Mouse (Mus musculus) testis, postnatal 14 days (tissue): ENCODE measurements around the gene Hist2h3c2.
"Not testable (repeated sequence)": the region's sequence is repeated elsewhere in the genome, so short reads cannot be mapped to it uniquely, and the experiment has no call there.

Experiments used
- DNase-seq: peaks from one replicate; pipeline ENCODE4 v3.0.0; 2021; ENCODE audit warnings: low spot score

Hist2h3c2 gene

DNA sequence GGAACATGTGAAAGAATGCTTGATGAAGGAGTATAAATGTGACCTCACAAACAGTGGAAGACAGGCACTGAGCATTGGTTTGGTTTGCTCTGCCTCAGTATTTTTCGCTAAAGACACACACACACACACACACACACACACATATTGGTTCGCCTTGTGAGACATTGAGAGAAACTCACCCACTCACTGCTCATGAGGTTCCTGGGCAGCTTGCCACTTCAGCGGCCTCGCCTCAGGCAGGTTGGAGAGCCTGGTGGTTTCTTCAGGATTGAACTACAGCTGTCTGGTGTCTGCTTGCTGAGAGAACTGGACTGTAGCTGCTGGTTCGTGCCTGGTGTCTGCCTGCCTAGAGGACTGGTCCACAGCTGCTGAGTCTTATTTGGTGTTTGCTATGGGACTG, 21.3 kb upstream of the Hist2h3c2 start:
- no peak for DNase-seq

DNA sequence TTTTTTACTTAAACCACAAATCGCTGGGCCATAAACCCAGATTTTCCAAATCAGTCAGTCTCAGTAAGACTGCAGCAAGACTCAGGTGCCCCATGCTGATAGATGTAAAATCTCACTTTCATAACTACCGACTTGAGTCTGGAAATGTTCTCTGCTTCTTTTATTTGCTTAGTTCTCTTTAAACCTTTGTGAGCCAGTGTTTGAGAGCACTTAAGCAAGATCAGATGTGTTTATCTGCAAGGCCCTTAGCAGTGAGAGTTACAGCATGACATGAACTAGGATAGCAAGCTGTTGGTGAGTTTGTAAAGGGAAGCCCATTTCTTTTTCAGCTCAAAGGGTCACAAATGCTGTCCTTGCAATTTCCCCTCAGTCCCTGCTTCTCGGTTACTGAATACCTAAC, 18.3 kb upstream of the Hist2h3c2 start:
- DNase-seq, result no peak

DNA sequence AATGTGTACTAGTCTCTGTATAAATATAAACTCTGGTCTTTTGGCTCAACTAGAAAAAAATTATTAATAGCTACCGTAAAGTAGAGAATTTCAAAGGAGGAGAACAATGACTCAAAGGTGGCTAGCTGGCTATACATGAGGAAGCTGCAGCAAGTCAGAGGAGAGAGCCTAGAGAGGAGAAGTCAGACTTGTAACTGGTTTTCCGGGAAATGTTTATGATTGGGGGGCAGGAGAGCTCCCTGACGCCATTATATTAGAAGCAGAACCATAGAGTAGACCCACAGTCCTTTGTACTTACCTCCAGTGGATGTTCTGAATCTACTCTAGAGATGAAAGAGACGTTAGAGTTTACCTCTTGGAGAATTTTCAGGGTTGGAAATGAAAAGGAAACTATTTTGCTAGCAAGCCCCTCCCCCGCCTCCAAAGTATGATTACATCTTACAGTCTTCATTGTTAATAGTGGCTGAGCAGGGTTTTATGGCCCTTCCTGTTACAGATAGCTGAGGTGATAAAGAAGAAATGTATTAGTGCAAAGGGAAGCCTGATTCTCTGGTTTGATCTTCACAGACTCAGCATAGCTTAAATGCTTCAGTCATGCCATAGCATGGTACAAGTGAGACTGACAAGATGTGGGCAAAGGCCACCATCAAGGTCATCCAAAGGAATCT, 17.1 kb upstream of the Hist2h3c2 start:
- no peak for DNase-seq

GRCm38 (mm10) chr3:96254683-96255355, 15.9 kb upstream of the Hist2h3c2 start:
- no peak for DNase-seq

DNA sequence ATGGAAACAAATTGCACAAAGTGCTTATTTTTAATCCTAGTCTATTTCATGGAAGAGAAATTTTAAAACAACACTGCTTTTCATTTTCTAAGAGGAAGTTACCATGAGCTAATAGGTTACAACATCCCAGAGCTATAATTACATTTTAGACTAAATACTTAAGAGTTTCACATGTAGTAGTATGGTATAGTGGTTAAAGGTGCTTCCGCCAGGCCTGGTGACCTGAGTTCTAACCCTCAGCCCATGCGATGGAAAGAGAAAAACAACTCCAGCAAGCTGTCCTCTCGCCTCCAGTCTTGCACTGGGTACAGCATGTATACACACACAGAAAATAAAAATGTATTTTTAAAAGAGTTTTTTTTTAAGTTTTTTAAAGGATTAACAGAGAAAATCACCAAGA, 12.9 kb upstream of the Hist2h3c2 start:
- no peak for DNase-seq

GRCm38 (mm10) chr3:96250890-96251289, 12.0 kb upstream of the Hist2h3c2 start:
- DNase-seq, result no peak

DNA sequence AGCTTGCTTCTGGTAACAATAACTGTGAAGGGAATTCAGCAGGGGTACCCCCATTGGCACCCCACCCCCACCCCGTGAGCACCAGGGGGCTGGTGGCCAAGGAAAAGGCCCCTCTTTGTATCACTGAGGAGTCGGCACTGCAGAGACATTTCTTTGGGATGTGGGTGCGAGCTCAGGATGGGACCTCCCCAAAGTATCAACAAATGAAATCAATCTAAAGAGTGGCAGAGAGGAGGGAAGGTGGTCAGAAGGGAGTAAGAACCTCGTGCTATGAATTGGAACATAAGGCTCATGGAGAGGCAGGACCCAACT, 10.1 kb upstream of the Hist2h3c2 start:
- no peak for DNase-seq

DNA sequence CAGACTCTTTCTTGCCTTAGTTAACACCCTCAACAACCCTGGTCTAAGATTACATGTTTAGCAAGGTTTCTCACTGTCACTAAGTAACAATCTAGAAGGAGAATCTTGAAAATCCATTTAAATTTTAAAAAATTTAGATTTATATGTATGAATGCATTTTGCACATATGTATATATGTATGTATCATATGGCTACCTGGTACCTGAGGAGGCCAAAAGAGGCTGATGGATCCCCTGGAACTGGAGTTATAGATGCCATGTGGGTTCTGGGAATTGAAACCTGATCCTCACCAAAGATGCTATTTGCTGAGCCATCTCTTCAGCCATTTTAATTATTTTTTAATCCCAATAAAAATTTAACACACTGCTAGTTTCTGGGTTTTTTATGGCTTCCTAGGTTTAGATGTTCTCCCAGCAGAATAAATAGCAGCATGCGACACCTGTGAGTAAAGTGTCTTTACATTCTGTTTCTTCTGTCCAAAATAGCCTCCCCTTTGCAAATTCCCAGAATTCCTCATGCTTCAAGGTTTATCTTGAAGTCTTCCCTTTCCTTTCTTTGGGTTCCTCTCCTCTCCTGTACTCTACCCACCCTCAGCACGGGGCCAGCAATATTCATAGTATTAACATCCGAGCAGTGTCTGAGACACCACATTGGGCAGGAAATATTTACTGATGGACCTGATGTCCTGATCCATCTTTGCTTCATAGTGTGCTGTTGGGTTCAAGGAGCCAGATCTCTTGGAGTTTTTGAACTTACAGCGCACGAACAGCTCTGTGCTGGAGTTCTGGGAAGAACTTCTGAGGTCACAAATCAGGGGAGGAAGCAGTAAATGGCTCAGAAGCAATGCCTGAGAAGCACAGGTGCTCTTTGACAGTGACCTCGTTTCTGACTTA, 9.5 kb upstream of the Hist2h3c2 start:
- no peak for DNase-seq

GRCm38 (mm10) chr3:96247356-96248140, 8.6 kb upstream of the Hist2h3c2 start:
- DNase-seq, result no peak

- DNase-seq, result not testable (repeated sequence)
Measured at GRCm38 (mm10) chr3:96246427-96246856, 7.5 kb upstream of the Hist2h3c2 start, which contains the start of gene Hist2h3c1. Gene Hist2h3c1, plus strand, starts transcription at chr3:96246685.

DNA sequence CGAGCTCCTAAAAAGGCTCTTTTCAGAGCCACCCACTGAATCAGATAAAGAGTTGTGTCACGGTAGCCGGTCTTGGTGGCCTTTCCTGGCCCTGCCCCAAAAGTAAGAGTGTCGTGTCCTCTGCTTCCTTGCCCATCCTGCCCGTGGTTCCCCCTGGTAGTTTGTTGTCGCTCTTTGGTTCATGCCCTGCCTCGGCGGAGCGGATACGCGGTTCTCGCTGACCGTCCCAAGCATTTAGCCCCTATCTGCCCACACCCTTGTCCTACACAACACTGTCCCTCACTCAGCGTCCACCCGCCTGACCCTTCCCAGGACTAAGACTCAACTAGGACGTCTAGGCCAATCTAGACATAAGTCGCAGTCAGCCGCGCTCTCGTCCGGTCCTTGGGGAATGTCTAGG, 7.1 kb upstream of the Hist2h3c2 start:
- not testable (repeated sequence) for DNase-seq

GRCm38 (mm10) chr3:96245003-96245886, 6.3 kb upstream of the Hist2h3c2 start, which contains the start of gene Hist2h2aa1:
Gene Hist2h2aa1, plus strand, starts transcription at chr3:96245497.
- peak; percentile 85 for DNase-seq

GRCm38 (mm10) chr3:96243921-96244572, 5.1 kb upstream of the Hist2h3c2 start:
- no peak for DNase-seq

GRCm38 (mm10) chr3:96240799-96241197, 1.9 kb upstream of the Hist2h3c2 start:
- no peak for DNase-seq

GRCm38 (mm10) chr3:96239949-96240798, 1.2 kb upstream of the Hist2h3c2 start, which contains the start of gene Hist2h2aa2:
Gene Hist2h2aa2, minus strand, starts transcription at chr3:96240276.
- DNase-seq, result peak; percentile 92

GRCm38 (mm10) chr3:96237904-96238511, 919 bp downstream of the Hist2h3c2 start:
- peak; percentile 53 for DNase-seq

DNA sequence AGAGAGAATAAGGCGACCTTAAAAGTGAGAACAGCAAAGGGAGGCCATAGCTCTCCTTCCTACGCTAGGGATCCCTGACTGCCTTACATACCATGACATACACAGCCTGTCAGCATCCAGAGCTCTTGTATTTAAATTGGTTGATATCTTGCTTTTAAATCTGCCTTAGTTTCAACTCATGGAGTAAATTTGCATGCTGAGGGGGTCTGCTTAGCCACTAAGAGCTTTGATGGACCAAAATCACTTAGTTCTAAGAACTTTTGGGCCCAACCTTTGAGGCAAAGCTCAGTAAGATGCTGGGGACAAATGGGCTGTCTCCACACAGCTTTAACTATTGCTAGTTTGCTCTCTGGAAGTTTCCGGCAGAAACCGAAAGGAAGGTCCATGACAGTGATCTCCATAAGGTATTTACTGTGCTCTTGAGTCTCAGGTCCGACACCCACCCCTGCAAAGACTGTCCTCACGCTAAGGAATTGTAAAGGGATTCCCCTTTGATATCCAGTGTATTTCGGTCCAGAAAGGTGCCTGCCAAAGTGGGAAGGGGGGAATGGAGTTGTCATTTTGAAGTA, 1.5 kb downstream of the Hist2h3c2 start:
- no peak for DNase-seq

DNA sequence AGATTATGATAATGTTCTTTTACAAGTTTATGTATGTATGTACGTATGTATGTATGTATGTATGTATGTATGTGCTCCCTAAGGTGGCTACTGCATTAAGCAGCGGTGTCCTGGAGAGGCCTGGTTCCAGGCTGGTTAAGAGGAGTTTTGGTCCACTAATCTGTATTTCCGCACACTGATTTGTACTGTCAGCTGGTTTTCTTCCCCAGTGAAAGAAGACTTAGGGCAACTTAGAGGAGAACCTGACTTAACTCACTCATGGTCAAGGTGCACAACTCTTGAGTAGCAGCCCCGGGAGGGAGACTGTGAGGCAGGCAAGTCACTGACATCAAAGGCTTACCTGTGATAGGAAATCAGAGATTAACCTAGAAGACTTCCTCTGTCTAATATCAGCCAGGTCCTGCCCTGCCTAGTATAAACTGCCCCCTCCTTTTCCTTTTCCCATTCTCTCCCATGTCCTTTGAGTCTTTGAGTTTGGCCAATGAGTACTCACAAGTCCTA, 2.0 kb downstream of the Hist2h3c2 start:
- DNase-seq, result no peak
